Mouse (Mus musculus): ENCODE results near the gene Reg2.
"Not testable (repeated sequence)": the region's sequence is repeated elsewhere in the genome, so short reads cannot be mapped to it uniquely, and the experiment has no call there.

The Reg2 gene

DNA sequence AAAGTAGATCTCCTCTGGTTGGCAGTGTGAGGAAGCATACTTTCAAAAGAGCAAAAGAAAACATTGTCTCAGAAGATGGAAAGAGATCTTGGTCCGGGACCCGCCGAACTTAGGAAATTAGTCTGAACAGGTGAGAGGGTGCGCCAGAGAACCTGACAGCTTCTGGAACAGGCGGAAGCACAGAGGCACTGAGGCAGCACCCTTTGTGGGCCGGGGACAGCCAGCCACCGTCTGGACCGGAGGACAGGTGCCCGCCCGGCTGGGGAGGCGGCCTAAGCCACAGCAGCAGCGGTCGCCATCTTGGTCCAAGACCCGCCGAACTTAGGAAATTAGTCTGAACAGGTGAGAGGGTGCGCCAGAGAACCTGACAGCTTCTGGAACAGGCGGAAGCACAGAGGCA lies at the start of gene Reg2:
Reg2 (plus strand) TSS at position 301 of the 400 bp plus-strand sequence.
- not testable (repeated sequence) for DNase-seq (ENCODE audit: low spot score)

DNA sequence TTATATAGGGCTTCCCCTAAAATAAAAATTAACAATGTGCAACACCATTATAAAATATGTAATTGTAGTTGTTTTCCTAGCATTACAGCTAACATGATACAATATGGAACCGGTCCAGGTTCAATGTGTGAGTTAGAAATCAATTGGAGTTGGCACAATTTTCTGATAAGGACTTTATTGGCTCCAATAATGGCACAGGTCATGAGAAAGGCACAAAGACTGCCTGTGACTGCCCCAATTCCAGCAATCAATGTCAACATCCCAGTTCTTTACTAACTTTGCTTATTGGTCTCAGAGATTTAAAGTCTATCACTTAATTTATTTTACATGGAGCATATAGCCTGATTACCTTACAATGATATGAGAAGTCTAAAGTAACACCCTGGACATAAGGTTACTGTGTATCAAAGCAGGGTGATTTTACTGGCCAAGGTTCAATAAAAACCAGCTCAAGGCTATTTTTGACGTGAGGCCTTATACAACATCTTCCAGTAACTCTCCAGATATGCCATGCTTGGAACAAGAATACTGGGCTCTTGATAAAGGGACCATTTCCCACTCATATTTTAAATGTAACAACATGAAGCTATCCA lies 33.4 kb upstream of the Reg2 start:
- no peak for DNase-seq (ENCODE audit: low spot score)

DNA sequence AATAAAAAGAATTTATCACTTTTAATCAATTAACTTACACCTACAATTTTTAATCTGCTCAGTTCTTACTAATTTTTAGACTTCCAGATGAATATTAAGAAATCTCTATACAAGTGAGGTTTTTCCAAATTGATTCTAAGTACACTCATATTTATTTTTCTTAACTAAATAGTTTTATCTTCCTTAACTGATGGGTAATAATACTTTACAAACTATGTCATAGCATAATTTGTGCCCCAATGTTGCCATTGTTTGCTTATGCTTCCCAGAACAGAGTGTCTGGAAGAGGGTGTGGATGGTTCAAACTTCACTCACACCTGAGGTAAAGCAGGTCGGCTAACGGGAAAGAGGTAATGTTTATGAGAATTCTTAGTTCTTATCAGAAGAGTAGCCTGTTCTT lies 25.1 kb upstream of the Reg2 start, which contains the start of gene Reg3b:
Reg3b (plus strand) TSS at position 301 of the 400 bp plus-strand sequence.
- DNase-seq (ENCODE audit: low spot score): no peak

DNA sequence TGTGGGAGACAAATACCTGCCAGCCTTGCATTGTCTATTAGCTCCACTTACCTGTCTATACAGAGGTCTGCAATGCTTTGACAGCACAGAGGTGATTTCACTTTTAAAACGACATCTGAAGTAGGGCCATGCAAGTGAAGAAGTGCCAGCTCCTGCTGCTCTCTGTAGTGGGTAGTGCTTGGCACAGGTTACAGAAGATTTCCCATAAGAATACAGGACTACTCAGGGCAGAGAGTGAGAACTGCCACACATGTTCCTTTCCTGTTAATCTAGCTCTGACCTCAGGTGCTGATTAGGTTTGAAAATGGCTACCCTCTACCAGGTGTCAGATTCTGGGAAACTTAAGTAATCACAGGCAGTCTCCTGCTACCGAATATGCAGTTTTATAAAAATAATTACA lies 16.7 kb upstream of the Reg2 start, which contains the start of gene Reg3d:
Reg3d (minus strand) TSS at position 101 of the 400 bp plus-strand sequence.
- no peak for DNase-seq (ENCODE audit: low spot score)

DNA sequence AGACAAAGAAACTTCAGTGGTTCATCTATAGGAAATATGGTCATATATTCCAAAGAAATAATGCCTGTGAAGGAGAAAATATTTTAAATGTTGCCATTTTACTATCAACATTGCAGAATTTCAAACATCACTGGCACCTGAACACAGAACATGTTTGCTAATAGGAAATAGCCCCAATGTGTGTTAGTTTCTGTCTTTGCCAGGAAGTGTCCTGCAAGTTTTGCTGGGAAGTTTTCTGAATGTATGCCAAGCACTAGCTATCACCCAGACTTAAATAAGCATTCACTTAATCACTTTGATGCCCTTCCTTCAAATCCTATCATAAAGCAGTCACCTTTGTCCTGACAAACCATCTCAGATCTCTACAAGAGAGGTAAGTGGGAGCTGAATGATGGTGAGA lies 15.0 kb upstream of the Reg2 start, which contains the start of gene Reg3a:
Reg3a (plus strand) TSS at position 301 of the 400 bp plus-strand sequence.
- no peak for DNase-seq (ENCODE audit: low spot score)

DNA sequence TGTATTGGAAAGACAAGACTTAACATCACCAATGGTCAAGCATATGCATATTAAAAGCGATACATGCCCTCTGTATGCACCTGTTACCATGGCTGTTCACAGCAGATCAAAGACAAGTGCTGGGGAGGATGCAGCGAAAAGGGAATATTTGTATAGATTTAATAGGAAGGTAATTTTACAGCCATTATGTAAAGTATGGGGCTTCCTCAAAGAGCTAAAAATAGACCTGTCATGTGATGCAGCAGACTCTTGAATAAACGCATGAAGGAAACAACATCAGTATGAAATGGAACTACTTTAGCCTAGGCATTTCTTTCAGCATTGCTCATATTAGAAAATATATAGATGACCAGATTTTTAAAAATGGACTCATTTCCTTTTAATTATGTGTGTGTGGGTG lies 9.8 kb upstream of the Reg2 start:
- no peak for DNase-seq (ENCODE audit: low spot score)

DNA sequence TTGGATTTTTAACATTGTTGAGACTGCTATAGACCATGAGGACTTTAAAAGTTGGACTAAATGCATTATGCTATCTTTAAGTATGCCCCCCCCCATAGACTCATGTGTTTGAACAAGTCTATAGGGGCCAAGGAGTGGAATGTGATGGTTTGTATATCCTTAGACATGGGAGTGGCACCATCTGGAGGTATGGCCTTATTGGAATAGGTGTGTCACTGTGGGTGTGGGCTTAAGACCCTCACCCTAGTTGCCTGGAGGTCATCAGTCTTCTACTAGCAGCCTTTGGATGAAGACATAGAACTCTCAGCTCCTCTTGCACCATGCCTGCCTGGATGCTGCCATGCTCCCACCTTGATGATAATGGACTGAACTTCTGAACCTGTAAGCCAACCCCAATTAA lies 27.0 kb downstream of the Reg2 start, which contains the start of gene Reg1:
Reg1 (plus strand) TSS at position 301 of the 400 bp plus-strand sequence.
- not testable (repeated sequence) for DNase-seq (ENCODE audit: low spot score)

DNA sequence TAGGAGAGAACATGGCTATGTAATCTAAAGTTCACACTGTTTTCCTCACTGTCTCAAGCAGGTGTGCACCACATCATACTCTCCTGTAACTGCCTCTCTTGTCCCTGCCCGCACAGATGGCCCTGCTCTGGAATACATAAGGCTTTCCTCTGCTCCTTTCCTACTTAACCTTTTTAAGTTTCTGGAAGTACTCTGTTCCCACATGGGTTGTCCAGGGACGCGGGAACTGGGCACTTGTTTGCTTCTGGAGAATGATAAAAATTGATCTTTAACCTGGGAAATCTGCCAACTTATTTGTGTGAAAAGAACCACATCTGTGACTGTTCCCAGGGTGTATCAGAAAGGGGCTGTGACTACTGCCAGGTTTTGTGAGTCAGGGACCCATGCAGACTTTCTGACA lies 30.1 kb downstream of the Reg2 start:
- DNase-seq (ENCODE audit: low spot score): no peak

DNA sequence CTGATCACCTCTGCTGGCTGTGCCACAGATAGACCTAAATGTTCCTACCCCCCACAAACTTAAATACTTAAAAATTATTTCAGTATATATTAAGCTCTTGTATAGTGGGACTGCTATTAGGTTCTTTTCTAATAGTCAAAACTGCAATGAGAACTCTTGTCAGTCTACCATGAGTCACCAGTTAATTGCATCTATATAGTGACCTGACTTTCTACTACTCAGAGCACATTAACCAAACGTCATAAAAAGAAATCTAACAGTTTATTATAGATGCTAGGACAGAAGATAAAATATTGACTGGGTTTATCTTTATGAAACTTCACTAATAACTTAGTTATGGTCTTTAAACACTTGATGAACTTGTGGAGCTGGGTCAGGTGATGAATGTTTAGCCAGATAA lies 51.8 kb downstream of the Reg2 start:
- DNase-seq (ENCODE audit: low spot score): no peak

DNA sequence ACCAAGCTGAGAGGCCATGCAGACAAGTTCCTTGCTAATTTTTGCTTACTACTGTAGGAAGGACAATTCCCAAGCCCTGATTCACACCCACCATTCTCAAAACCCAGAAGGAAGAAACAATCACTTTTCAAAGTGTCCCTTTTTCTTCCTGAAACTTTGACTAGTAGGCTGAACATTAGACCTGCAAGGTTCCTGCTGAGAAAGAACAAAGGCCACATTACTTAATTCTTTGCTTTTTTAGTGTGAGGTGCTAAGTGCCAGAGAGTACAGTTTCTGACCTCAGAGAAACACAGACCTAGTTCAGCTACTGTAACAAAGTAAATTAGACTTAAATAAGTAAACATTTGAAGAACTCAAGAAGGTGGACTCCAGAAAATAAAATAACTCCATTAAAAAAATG lies 53.0 kb downstream of the Reg2 start:
- no peak for DNase-seq (ENCODE audit: low spot score)

DNA sequence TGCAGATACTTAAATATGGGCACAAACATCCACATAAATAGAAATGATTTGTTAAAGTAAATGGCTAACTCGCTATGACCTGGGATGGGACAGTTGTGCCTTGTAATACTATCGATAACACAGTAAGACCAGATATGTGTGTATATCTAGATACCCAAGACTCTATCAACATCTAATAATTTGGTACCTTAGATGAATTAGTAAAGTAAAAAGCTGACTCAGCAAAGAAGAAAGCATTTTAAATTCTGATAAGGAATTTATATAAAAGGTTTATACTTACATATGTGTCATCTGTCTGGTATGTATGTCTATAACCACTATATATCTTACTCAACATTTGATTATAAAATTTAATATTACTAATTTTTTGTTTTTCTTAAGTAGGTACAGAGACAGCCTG lies 57.4 kb downstream of the Reg2 start:
- no peak for DNase-seq (ENCODE audit: low spot score)

Measured in layer of hippocampus, adult 11-12 months (tissue).